ENCODE assay signal across 21 mouse cellular contexts in genomic region chr3:145625546-145625945, GRCm38 (mm10). TPM values are rescaled to one million over a fixed set of nuclear protein-coding genes. Genes with fewer than 3 reads are reported as not detected.
"Had no signal": no experiment of that assay in that cellular context is flagged by ENCODE, and none has a peak within 500 bp of the region (broad histone marks: within the 10 kb centered on the region; RNA-seq: fewer than 3 reads in every experiment).

No protein-coding gene starts in this region.

- DNase-seq: kidney, adult 2 months; kidney, postnatal 10 days; kidney, postnatal 36 days; layer of hippocampus, postnatal 36 days; liver, embryonic 13.5 days; lung, postnatal 10 days; lung, postnatal 4 days; retina, postnatal 1 day; right cerebral cortex, postnatal 25 days; spleen, adult 18-20 months; thymus, postnatal 25 days had no signal

- H3K4me1 ChIP-seq: liver, embryonic 13.5 days; midbrain, embryonic 15.5 days; stomach, embryonic 15.5 days had no signal

- H3K27ac ChIP-seq: left cerebral cortex, adult 2 months; liver, embryonic 13.5 days; lung, embryonic 15.5 days; midbrain, embryonic 12.5 days; midbrain, embryonic 15.5 days; neural tube, embryonic 13.5 days; stomach, embryonic 15.5 days had no signal

- H3K9ac ChIP-seq: liver, embryonic 13.5 days; lung, embryonic 15.5 days; midbrain, embryonic 12.5 days; midbrain, embryonic 15.5 days; neural tube, embryonic 13.5 days; stomach, embryonic 15.5 days had no signal

- H3K36me3 ChIP-seq: liver, embryonic 13.5 days; lung, embryonic 15.5 days; midbrain, embryonic 12.5 days; midbrain, embryonic 15.5 days; neural tube, embryonic 13.5 days; stomach, embryonic 15.5 days had no signal

- H3K4me3 ChIP-seq: left cerebral cortex, adult 2 months; liver, embryonic 13.5 days; lung, embryonic 15.5 days; midbrain, embryonic 12.5 days; midbrain, embryonic 15.5 days; myocyte; neural tube, embryonic 13.5 days; stomach, embryonic 15.5 days had no signal

- H3K27me3 ChIP-seq: liver, embryonic 13.5 days; lung, embryonic 15.5 days; midbrain, embryonic 12.5 days; midbrain, embryonic 15.5 days; neural tube, embryonic 13.5 days; stomach, embryonic 15.5 days had no signal

- H3K9me3 ChIP-seq: liver, embryonic 13.5 days; lung, embryonic 15.5 days; midbrain, embryonic 12.5 days; midbrain, embryonic 15.5 days; neural tube, embryonic 13.5 days; stomach, embryonic 15.5 days had no signal

- ATAC-seq: midbrain, embryonic 15.5 days had no signal

- H3K4me2 ChIP-seq: liver, embryonic 13.5 days; lung, embryonic 15.5 days; midbrain, embryonic 12.5 days; midbrain, embryonic 15.5 days; neural tube, embryonic 13.5 days; stomach, embryonic 15.5 days had no signal

RNA-seq across cellular contexts. Expression of gene Ccn1, which starts 24.2 kb away (rescaled TPM):
- total RNA-seq: megakaryocyte progenitor cell, adult 5-6 weeks; monocyte, adult 5-6 weeks; neutrophil, adult 5-6 weeks had no signal
